Mouse (Mus musculus) lung, embryonic 15.5 days (tissue): Measurements from ENCODE around the gene Lpo. TPM values are rescaled to one million over a fixed set of nuclear protein-coding genes. Genes with fewer than 3 reads are reported as not detected.

ENCODE experiments used
- ATAC-seq: fragments of 200-750 bp; cut with Nextera tagmentation; 2 replicates; pipeline ENCODE4 v1.8.0; 2017; ENCODE audit warnings: moderate number of reproducible peaks, borderline replicate concordance; ENCODE audit not compliant: low FRiP score, low TSS enrichment; ENCODE audit errors: extremely low read depth
- H3K27ac ChIP-seq: fragments of 300-500 bp; sonication (generic); 2 replicates; pipeline ENCODE4 v1.5.1; 2015; ENCODE audit warnings: moderate library complexity, mild to moderate bottlenecking, inconsistent platforms
- H3K27me3 ChIP-seq: fragments of 300-500 bp; sonication (generic); 2 replicates; pipeline ENCODE4 v1.6.1; 2015; ENCODE audit warnings: inconsistent platforms
- H3K36me3 ChIP-seq: fragments of 300-500 bp; sonication (generic); 2 replicates; pipeline ENCODE4 v1.6.1; 2015; ENCODE audit warnings: inconsistent platforms
- H3K4me1 ChIP-seq: fragments of 300-500 bp; sonication (generic); 2 replicates; pipeline ENCODE4 v1.6.1; 2015; ENCODE audit warnings: inconsistent platforms
- H3K4me2 ChIP-seq: fragments of 300-500 bp; sonication (generic); 2 replicates; pipeline ENCODE4 v1.6.1; 2015; ENCODE audit warnings: inconsistent platforms, mild to moderate bottlenecking, moderate library complexity
- H3K4me3 ChIP-seq: fragments of 300-500 bp; sonication (generic); 2 replicates; pipeline ENCODE4 v1.5.1; 2015; ENCODE audit warnings: mild to moderate bottlenecking, inconsistent platforms
- H3K9ac ChIP-seq: fragments of 300-500 bp; sonication (generic); 2 replicates; pipeline ENCODE4 v1.6.1; 2015; ENCODE audit warnings: inconsistent platforms
- H3K9me3 ChIP-seq: fragments of 300-500 bp; sonication (generic); 2 replicates; pipeline ENCODE4 v1.6.1; 2016; ENCODE audit warnings: inconsistent platforms
- WGBS: fragments of 180-500 bp; shearing (Covaris S2); methylation state at CpG from one replicate; pipeline ENCODE4 v1.1.7; 2015; 5-methylcytosine and 5-hydroxymethylcytosine counted together
- polyA plus RNA-seq: library from polyadenylated mRNA; unstranded; fragments of >200 nt; fragmentation: Nextera tagmentation; extraction: Ambion mirVana; gene quantifications from 2 replicates; pipeline ENCODE4 v1.2.1, GENCODE M21; 2015

The Lpo gene
- polyA plus RNA-seq, 1 experiment from 2014 or later: 0.31 TPM

- Histone ChIP-seq H3K27me3 (no peaks in the 10 kb centered on the region), H3K4me2 (no peak overlapping the region), H3K9me3 (no peaks in the 10 kb centered on the region), H3K4me1 (no peaks in the 10 kb centered on the region), H3K9ac (no peak overlapping the region), H3K27ac (no peak overlapping the region), H3K4me3 (no peak overlapping the region), H3K36me3 (no peaks in the 10 kb centered on the region)
- 70% methylated on average over 12 of the region's 12 CpGs for WGBS
- no peak for ATAC-seq
Measured at GRCm38 (mm10) chr11:87846968-87847600, 19.0 kb upstream of the Lpo start.

- 66% methylated on average over 3 of the region's 3 CpGs for WGBS
- H3K36me3 ChIP-seq: no peaks in the 10 kb centered on the region
- peaks cover 10% of the 10 kb centered on the region; the same call in 1 of the 2 replicates for H3K27me3 ChIP-seq
- no peak overlapping the region for H3K27ac ChIP-seq
- H3K9ac ChIP-seq: no peak overlapping the region
- H3K4me1 ChIP-seq: no peaks in the 10 kb centered on the region
- no peak for ATAC-seq
- H3K9me3 ChIP-seq: no peaks in the 10 kb centered on the region
- H3K4me3 ChIP-seq: no peak overlapping the region
- no peak overlapping the region for H3K4me2 ChIP-seq
Measured at GRCm38 (mm10) chr11:87841436-87841835, 13.3 kb upstream of the Lpo start.

DNA sequence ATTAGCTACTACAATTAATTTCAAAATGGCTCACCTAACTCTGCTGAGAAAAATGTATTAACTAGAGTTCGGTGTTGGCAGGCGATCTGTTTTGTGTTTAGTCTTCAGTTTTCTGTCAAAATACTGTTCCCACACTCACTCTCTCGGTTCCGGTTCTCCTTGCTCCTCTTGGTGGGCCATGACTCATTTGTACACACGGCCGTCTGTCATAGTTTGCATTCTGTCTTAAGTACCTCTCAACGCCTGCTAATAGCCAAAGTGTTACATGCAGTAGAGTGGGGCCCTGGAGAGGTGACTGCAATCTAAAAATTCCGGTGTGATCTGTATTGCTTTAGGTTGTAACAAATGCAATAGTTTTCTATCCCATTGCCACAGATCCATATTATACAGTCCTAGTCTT is 12.6 kb upstream of the Lpo start:
- Histone ChIP-seq H3K4me2 (no peak overlapping the region), H3K27ac (no peak overlapping the region), H3K9me3 (no peaks in the 10 kb centered on the region), H3K4me3 (no peak overlapping the region), H3K4me1 (no peaks in the 10 kb centered on the region), H3K36me3 (no peaks in the 10 kb centered on the region), H3K27me3 (peaks cover 10% of the 10 kb centered on the region; the same call in 1 of the 2 replicates), H3K9ac (no peak overlapping the region)
- 47% methylated on average over 8 of the region's 8 CpGs for WGBS
- ATAC-seq: no peak

GRCm38 (mm10) chr11:87821502-87821901 is 6.6 kb downstream of the Lpo start:
- no peaks in the 10 kb centered on the region for H3K36me3 ChIP-seq
- H3K9me3 ChIP-seq: no peaks in the 10 kb centered on the region
- H3K4me1 ChIP-seq: 0 out of 2 replicates have a peak, but pooled peaks cover 3% of the 10 kb centered on the region
- H3K9ac ChIP-seq: no peak overlapping the region
- ATAC-seq: no peak
- H3K4me2 ChIP-seq: no peak overlapping the region
- no peak overlapping the region for H3K4me3 ChIP-seq
- H3K27ac ChIP-seq: no peak overlapping the region
- WGBS: 61% methylated on average over 5 of the region's 5 CpGs
- peaks cover 17% of the 10 kb centered on the region for H3K27me3 ChIP-seq

DNA sequence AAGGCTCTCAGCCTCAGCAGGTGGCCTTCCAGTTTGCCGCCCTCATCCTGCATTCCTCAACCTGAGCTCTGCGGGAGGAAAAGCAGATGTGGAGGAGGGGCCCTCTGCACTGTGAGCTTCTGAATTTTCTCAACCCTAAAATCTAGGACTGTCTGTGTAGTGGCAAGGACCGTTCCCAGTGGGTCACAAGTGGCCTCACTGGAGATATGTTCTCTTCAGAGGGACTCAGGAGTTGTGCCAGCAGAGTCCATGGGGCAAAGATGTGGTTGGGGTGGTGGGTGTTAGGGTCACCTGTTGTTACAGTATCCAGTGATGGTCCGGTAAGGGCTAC is 10.7 kb downstream of the Lpo start:
- Histone ChIP-seq H3K27me3 (peaks cover 26% of the 10 kb centered on the region), H3K27ac (no peak overlapping the region), H3K4me3 (peak overlapping the region; percentile 31), H3K9me3 (no peaks in the 10 kb centered on the region), H3K4me1 (0 out of 2 replicates have a peak, but pooled peaks cover 3% of the 10 kb centered on the region), H3K9ac (no peak overlapping the region), H3K4me2 (peak overlapping the region; percentile 56), H3K36me3 (no peaks in the 10 kb centered on the region)
- no peak for ATAC-seq
- 26% methylated on average over 4 of the region's 4 CpGs for WGBS

DNA sequence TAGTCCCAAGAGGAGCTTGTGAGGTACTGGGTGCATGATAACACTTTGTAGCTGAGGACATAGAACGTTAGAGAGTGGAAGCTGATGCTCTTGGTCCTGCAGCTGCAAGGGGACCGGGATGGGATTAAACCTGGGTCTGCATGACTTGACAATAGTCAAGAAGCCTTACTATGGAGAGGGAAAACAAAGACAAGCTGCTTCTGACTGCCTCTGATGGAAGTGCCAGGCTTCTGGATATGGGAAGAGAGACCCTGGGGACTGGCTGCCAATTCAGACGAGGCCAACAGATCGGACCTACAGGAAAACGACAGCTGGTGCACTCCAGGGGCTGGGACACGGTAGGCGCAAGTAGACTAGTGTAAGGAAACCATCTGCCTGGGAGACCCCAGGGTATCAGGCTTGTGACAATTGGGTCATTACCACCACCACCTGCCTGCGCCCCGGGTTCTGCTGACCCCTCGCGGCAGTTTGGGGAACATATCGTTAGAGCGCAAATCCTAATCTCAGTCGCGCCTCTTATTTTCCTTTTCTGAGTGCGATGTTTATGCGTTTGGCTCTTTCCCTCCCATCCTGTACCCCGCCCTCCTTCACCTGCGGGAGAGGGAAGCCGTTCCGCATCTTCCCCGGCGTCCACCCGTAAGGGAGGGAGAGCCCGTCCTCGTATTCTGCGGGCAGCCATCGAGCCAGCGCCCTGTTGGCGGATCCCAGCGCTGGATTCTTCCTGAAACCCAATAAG is 11.2 kb downstream of the Lpo start:
- 2% methylated on average over 30 of the region's 31 CpGs for WGBS
- H3K27me3 ChIP-seq: peaks cover 20% of the 10 kb centered on the region
- H3K9ac ChIP-seq: no peak overlapping the region
- 0 out of 2 replicates have a peak, but pooled peaks cover 3% of the 10 kb centered on the region for H3K4me1 ChIP-seq
- H3K4me2 ChIP-seq: peak overlapping the region; percentile 56
- H3K4me3 ChIP-seq: peak overlapping the region; percentile 31
- no peaks in the 10 kb centered on the region for H3K36me3 ChIP-seq
- no peak for ATAC-seq
- H3K27ac ChIP-seq: no peak overlapping the region
- H3K9me3 ChIP-seq: no peaks in the 10 kb centered on the region

GRCm38 (mm10) chr11:87814831-87815230 is 13.3 kb downstream of the Lpo start:
- no peaks in the 10 kb centered on the region for H3K9me3 ChIP-seq
- peaks cover 20% of the 10 kb centered on the region for H3K27me3 ChIP-seq
- 68% methylated on average over 8 of the region's 8 CpGs for WGBS
- no peak overlapping the region for H3K4me2 ChIP-seq
- no peak overlapping the region for H3K4me3 ChIP-seq
- no peak overlapping the region for H3K9ac ChIP-seq
- H3K4me1 ChIP-seq: 0 out of 2 replicates have a peak, but pooled peaks cover 3% of the 10 kb centered on the region
- ATAC-seq: no peak
- no peaks in the 10 kb centered on the region for H3K36me3 ChIP-seq
- no peak overlapping the region for H3K27ac ChIP-seq

DNA sequence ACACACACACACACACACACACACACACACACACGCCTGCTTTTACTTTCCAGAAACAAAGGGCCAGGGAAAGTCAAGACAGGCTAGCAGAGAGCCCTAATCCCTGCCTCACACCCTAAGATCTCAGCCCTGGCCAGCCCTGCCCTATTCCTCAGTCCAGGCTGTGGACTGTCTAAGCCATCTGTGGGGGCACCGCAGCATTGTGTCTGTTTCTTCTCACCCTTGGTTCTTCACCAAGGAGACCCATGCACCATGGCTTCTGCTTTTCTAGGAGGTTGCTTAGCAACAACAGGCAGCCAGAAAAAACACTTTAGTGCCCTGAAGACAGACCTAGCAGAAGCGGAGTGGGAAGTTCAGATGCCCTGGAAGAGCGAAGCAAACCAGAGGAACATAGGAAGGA is 16.7 kb downstream of the Lpo start:
- no peak for ATAC-seq
- Histone ChIP-seq H3K9ac (no peak overlapping the region), H3K27ac (no peak overlapping the region), H3K36me3 (no peaks in the 10 kb centered on the region), H3K4me2 (no peak overlapping the region), H3K4me1 (no peaks in the 10 kb centered on the region), H3K4me3 (no peak overlapping the region), H3K9me3 (no peaks in the 10 kb centered on the region), H3K27me3 (peaks cover 9% of the 10 kb centered on the region)
- 65% methylated on average over 4 of the region's 4 CpGs for WGBS

DNA sequence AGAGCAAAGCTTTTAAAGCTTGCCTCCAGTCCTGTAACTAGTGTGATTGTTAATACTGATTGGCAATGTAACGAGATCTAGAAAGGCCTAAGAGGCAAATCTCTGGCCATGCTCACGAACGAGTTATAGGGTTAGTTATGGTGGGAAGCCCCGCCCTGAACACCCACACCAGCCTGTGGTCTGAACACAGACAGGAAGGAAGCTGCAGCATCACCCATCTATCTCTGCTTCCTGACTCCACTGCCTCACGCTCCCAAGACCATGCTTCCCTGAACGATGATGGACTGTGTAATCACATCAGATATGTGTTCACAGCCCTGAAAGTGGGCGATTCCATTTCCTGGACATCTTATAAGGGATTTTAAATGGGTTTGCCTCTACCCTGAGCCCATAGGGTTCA is 19.9 kb downstream of the Lpo start:
- Histone ChIP-seq H3K4me2 (no peak overlapping the region), H3K9ac (no peak overlapping the region), H3K27me3 (no peaks in the 10 kb centered on the region), H3K36me3 (no peaks in the 10 kb centered on the region), H3K4me3 (no peak overlapping the region), H3K27ac (no peak overlapping the region), H3K9me3 (no peaks in the 10 kb centered on the region), H3K4me1 (no peaks in the 10 kb centered on the region)
- ATAC-seq: no peak
- WGBS: 67% methylated on average over 7 of the region's 7 CpGs

- Histone ChIP-seq H3K4me1 (no peaks in the 10 kb centered on the region), H3K9me3 (no peaks in the 10 kb centered on the region), H3K4me2 (no peak overlapping the region), H3K27me3 (no peaks in the 10 kb centered on the region), H3K4me3 (no peak overlapping the region), H3K36me3 (no peaks in the 10 kb centered on the region), H3K9ac (no peak overlapping the region), H3K27ac (no peak overlapping the region)
- 69% methylated on average over 6 of the region's 6 CpGs for WGBS
- ATAC-seq: no peak
Measured at GRCm38 (mm10) chr11:87807433-87807832, 20.7 kb downstream of the Lpo start.

- Histone ChIP-seq H3K9me3 (no peaks in the 10 kb centered on the region), H3K4me2 (no peak overlapping the region), H3K27ac (no peak overlapping the region), H3K9ac (no peak overlapping the region), H3K36me3 (no peaks in the 10 kb centered on the region), H3K4me1 (no peaks in the 10 kb centered on the region), H3K27me3 (no peaks in the 10 kb centered on the region), H3K4me3 (no peak overlapping the region)
- WGBS: 52% methylated on average over 1 of the region's 1 CpGs
- ATAC-seq: no peak
Measured at GRCm38 (mm10) chr11:87805448-87805847, 22.6 kb downstream of the Lpo start.

GRCm38 (mm10) chr11:87802621-87803020 is 25.5 kb downstream of the Lpo start:
- H3K4me1 ChIP-seq: no peaks in the 10 kb centered on the region
- WGBS: 47% methylated on average over 14 of the region's 14 CpGs
- no peak for ATAC-seq
- no peaks in the 10 kb centered on the region for H3K36me3 ChIP-seq
- H3K27me3 ChIP-seq: no peaks in the 10 kb centered on the region
- H3K9me3 ChIP-seq: no peaks in the 10 kb centered on the region
- H3K4me2 ChIP-seq: no peak overlapping the region
- no peak overlapping the region for H3K9ac ChIP-seq
- H3K27ac ChIP-seq: no peak overlapping the region
- H3K4me3 ChIP-seq: no peak overlapping the region
